Mouse (Mus musculus) liver, postnatal 0 days (tissue): ENCODE results near the gene Rabgap1l.

Source experiments
- CTCF ChIP-seq: sonication (generic); IDR thresholded peaks from 2 replicates; pipeline ENCODE4 v1.5.1; 2016; ENCODE audit warnings: antibody characterized with exemption, low read depth
- EP300 ChIP-seq: IDR thresholded peaks from 2 replicates; pipeline ENCODE4 v1.6.1; 2016; ENCODE audit warnings: antibody characterized with exemption, low read depth, mild to moderate bottlenecking

DNA sequence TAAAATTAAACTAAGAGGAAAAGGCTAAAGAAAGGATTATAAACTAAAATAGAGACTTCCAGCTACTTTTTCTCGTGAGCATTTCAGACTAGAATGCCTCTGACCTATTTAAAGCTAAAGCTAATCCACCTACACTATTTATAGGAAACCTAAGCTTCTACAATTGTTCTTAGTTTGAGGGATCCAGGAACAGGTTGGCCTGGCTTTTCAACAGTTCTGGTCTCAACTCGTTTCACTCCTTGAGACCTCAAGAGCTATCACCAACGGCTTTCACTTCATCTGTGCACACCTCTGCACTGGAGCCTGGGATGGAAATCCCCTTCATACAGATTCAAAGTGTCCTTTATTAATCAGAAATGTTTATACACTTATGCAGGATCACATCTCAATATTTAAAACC, 271.1 kb downstream of the Rabgap1l start:
- TF ChIP-seq EP300 (no peak), CTCF (no peak)
